Mouse (Mus musculus): Measurements from ENCODE around the gene Iqschfp. TPM values are rescaled to one million over a fixed set of nuclear protein-coding genes. Genes with fewer than 3 reads are reported as not detected.

Iqschfp gene
- total RNA-seq, 2 experiments from 2014 or later, result not detected

GRCm38 (mm10) chr3:68506769-68507318 lies 614.8 kb downstream of the Iqschfp start:
- no peak for ATAC-seq (replicated peaks; ENCODE audit: low FRiP score, poor library complexity, severe bottlenecking)

- peak; percentile 66 for ATAC-seq (replicated peaks; ENCODE audit: low FRiP score, poor library complexity, severe bottlenecking)
These were observed 616.6 kb downstream of the Iqschfp start for GRCm38 (mm10) chr3:68508629-68509028.

GRCm38 (mm10) chr3:68510872-68511271 lies 618.8 kb downstream of the Iqschfp start:
- peak; percentile 92 for ATAC-seq (replicated peaks; ENCODE audit: low FRiP score, poor library complexity, severe bottlenecking)

- no peak for ATAC-seq (replicated peaks; ENCODE audit: low FRiP score, poor library complexity, severe bottlenecking)
These were observed 619.7 kb downstream of the Iqschfp start for GRCm38 (mm10) chr3:68511744-68512143.

GRCm38 (mm10) chr3:68512327-68512726 lies 620.3 kb downstream of the Iqschfp start:
- ATAC-seq (replicated peaks; ENCODE audit: low FRiP score, poor library complexity, severe bottlenecking), result no peak

GRCm38 (mm10) chr3:68513340-68514119 lies 621.5 kb downstream of the Iqschfp start:
- ATAC-seq (replicated peaks; ENCODE audit: low FRiP score, poor library complexity, severe bottlenecking), result no peak

- ATAC-seq (replicated peaks; ENCODE audit: low FRiP score, poor library complexity, severe bottlenecking), result no peak
These were observed 622.1 kb downstream of the Iqschfp start for GRCm38 (mm10) chr3:68514120-68514497.

GRCm38 (mm10) chr3:68514717-68515116 lies 622.7 kb downstream of the Iqschfp start:
- no peak for ATAC-seq (replicated peaks; ENCODE audit: low FRiP score, poor library complexity, severe bottlenecking)

GRCm38 (mm10) chr3:68516393-68517081 lies 624.5 kb downstream of the Iqschfp start:
- no peak for ATAC-seq (replicated peaks; ENCODE audit: low FRiP score, poor library complexity, severe bottlenecking)

- ATAC-seq (replicated peaks; ENCODE audit: low FRiP score, poor library complexity, severe bottlenecking), result no peak
These were observed 625.2 kb downstream of the Iqschfp start for GRCm38 (mm10) chr3:68517236-68517635.

GRCm38 (mm10) chr3:68518041-68518440 lies 626.0 kb downstream of the Iqschfp start:
- ATAC-seq (replicated peaks; ENCODE audit: low FRiP score, poor library complexity, severe bottlenecking), result no peak

- ATAC-seq (replicated peaks; ENCODE audit: low FRiP score, poor library complexity, severe bottlenecking), result no peak
These were observed 626.6 kb downstream of the Iqschfp start for GRCm38 (mm10) chr3:68518586-68518985.

GRCm38 (mm10) chr3:68525361-68525878 lies 633.4 kb downstream of the Iqschfp start:
- ATAC-seq (replicated peaks; ENCODE audit: low FRiP score, poor library complexity, severe bottlenecking), result no peak

- no peak for ATAC-seq (replicated peaks; ENCODE audit: low FRiP score, poor library complexity, severe bottlenecking)
These were observed 634.4 kb downstream of the Iqschfp start for GRCm38 (mm10) chr3:68526416-68526815.

- ATAC-seq (replicated peaks; ENCODE audit: low FRiP score, poor library complexity, severe bottlenecking), result no peak
These were observed 635.1 kb downstream of the Iqschfp start for GRCm38 (mm10) chr3:68527182-68527581.

GRCm38 (mm10) chr3:68531908-68532307 lies 639.9 kb downstream of the Iqschfp start:
- no peak for ATAC-seq (replicated peaks; ENCODE audit: low FRiP score, poor library complexity, severe bottlenecking)

GRCm38 (mm10) chr3:68534571-68535051 lies 642.6 kb downstream of the Iqschfp start:
- no peak for ATAC-seq (replicated peaks; ENCODE audit: low FRiP score, poor library complexity, severe bottlenecking)

GRCm38 (mm10) chr3:68535160-68535728 lies 643.2 kb downstream of the Iqschfp start:
- ATAC-seq (replicated peaks; ENCODE audit: low FRiP score, poor library complexity, severe bottlenecking), result no peak

GRCm38 (mm10) chr3:68536071-68536470 lies 644.0 kb downstream of the Iqschfp start:
- ATAC-seq (replicated peaks; ENCODE audit: low FRiP score, poor library complexity, severe bottlenecking), result no peak

- no peak for ATAC-seq (replicated peaks; ENCODE audit: low FRiP score, poor library complexity, severe bottlenecking)
These were observed 649.7 kb downstream of the Iqschfp start for GRCm38 (mm10) chr3:68541688-68542087.

Data from erythroid progenitor cell, adult 5-6 weeks (primary cell).